7 mouse cellular contexts compared by ENCODE assay signal in the genomic region with DNA sequence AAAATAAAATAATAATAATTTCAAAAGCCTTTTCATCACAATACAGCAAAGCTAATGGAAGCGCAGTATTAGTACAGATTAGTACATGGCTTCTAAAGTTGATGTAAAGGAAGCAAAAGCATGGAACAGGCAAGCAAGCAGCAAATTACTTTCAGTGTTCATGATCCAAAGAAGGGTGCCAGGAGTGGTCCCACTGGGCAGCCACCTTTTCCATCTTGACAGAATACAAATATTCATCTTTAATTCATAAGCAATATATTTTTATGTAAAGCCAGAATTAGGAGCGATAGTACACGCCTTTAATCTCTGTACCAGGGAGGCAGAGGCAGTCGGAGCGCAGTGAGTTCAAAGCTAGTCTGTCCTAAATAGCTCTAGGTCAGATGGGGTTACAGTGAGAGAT. TPM values are rescaled to one million over a fixed set of nuclear protein-coding genes. Genes with fewer than 3 reads are reported as not detected.
DNase-seq lines count a peak whose midpoint lies in the region; ATAC-seq and TF ChIP-seq lines count a peak whose summit lies in the region.

No protein-coding gene starts in this region.

- ATAC-seq in limb, embryonic 11.5 days (ENCODE audit: insufficient number of reproducible peaks, low FRiP score, low TSS enrichment, low read depth): no peak

- peaks cover 7% of the 10 kb centered on the region; the same call in 1 of the 2 replicates for H3K4me1 ChIP-seq in lung, adult 2 months (ENCODE audit: control insufficient read depth, insufficient read depth, low read length)
- peaks cover 27% of the 10 kb centered on the region for H3K4me1 ChIP-seq in forebrain, embryonic 10.5 days
- H3K4me1 ChIP-seq in limb, embryonic 11.5 days (ENCODE audit: control insufficient read depth, insufficient read depth, low read length): 0 out of 2 replicates have a peak, but pooled peaks cover 3% of the 10 kb centered on the region
- H3K4me1 ChIP-seq in olfactory bulb, adult 2 months (ENCODE audit: control insufficient read depth, insufficient read depth, low read length): peaks cover 9% of the 10 kb centered on the region

- peak overlapping the region; percentile 100 for H3K4me2 ChIP-seq in limb, embryonic 11.5 days (ENCODE audit: low read depth, severe bottlenecking)

- H3K9me3 ChIP-seq in forebrain, embryonic 10.5 days: no peaks in the 10 kb centered on the region
- H3K9me3 ChIP-seq in limb, embryonic 11.5 days (ENCODE audit: control insufficient read depth, low read length): no peaks in the 10 kb centered on the region

- peak overlapping the region; percentile 65 for H3K9ac ChIP-seq in limb, embryonic 11.5 days (ENCODE audit: low read length)

- 77% methylated on average over 5 of the region's 5 CpGs for WGBS in lung, adult 2 months
- WGBS in forebrain, embryonic 10.5 days: 79% methylated on average over 5 of the region's 5 CpGs
- WGBS in limb, embryonic 11.5 days: 82% methylated on average over 5 of the region's 5 CpGs
- 68% methylated on average over 5 of the region's 5 CpGs for WGBS in olfactory bulb, adult 2 months

- H3K27ac ChIP-seq in forebrain, embryonic 10.5 days: peak overlapping the region; percentile 90
- H3K27ac ChIP-seq in limb, embryonic 11.5 days (replicated peaks; ENCODE audit: low read depth, low read length): no peak overlapping the region
- H3K27ac ChIP-seq in olfactory bulb, adult 2 months (ENCODE audit: insufficient read depth, low read depth, low read length): peak overlapping the region; percentile 77

- peaks cover 9% of the 10 kb centered on the region for H3K36me3 ChIP-seq in forebrain, embryonic 10.5 days (replicated peaks)
- H3K36me3 ChIP-seq in limb, embryonic 11.5 days (ENCODE audit: control insufficient read depth, insufficient read depth, low read length): no peaks in the 10 kb centered on the region

- DNase-seq in lung, adult 2 months: no peak
- DNase-seq in lung, postnatal 10 days: no peak
- no peak for DNase-seq in forebrain, embryonic 10.5 days (ENCODE audit: extremely low spot score, low spot score)
- no peak for DNase-seq in limb, embryonic 11.5 days (ENCODE audit: low spot score)
- DNase-seq in urinary bladder, postnatal 14 days (ENCODE audit: low spot score): no peak
- DNase-seq in right cerebral cortex, postnatal 36 days (ENCODE audit: low spot score in 2 of 2): no peak

- peak overlapping the region; percentile 6 for H3K4me3 ChIP-seq in lung, adult 2 months (replicated peaks; ENCODE audit: extremely low read depth, low read depth, low read length)
- peak overlapping the region; percentile 70 for H3K4me3 ChIP-seq in forebrain, embryonic 10.5 days
- H3K4me3 ChIP-seq in limb, embryonic 11.5 days (ENCODE audit: low read depth, low read length): peak overlapping the region; percentile 63
- no peak overlapping the region for H3K4me3 ChIP-seq in olfactory bulb, adult 2 months (ENCODE audit: insufficient read depth, low read depth, low read length)

- no peaks in the 10 kb centered on the region for H3K27me3 ChIP-seq in forebrain, embryonic 10.5 days (ENCODE audit: poor library complexity, severe bottlenecking)
- no peaks in the 10 kb centered on the region for H3K27me3 ChIP-seq in limb, embryonic 11.5 days (ENCODE audit: control insufficient read depth, insufficient read depth, low read length)

- TF ChIP-seq POLR2A in lung, adult 2 months (IDR thresholded peaks at IDR 0.05; ENCODE audit: borderline replicate concordance, extremely low read depth, low read depth, low read length): no peak
- no peak for TF ChIP-seq POLR2A in olfactory bulb, adult 2 months (IDR thresholded peaks at IDR 0.05; ENCODE audit: insufficient read depth, low read depth, low read length)

- TF ChIP-seq CTCF in lung, adult 2 months (IDR thresholded peaks at IDR 0.05; ENCODE audit: insufficient read depth, low read length): no peak
- no peak for TF ChIP-seq CTCF in olfactory bulb, adult 2 months (IDR thresholded peaks at IDR 0.05; ENCODE audit: insufficient read depth, low read depth, low read length)

RNA-seq across cellular contexts. Expression of a gene that starts 5.9 kb away (rescaled TPM):
- 12.1 and 13.7 TPM in 2 replicates for polyA plus RNA-seq in lung, adult 2 months (2012; rRNA removed)
- 4.9 and 5.3 TPM in 2 replicates for polyA plus RNA-seq in forebrain, embryonic 10.5 days (2016; fragmentation: Nextera tagmentation; extraction: Ambion mirVana)
- 4.1 and 4.5 TPM in 2 replicates for polyA plus RNA-seq in limb, embryonic 11.5 days (2014; fragmentation: Nextera tagmentation; extraction: Ambion mirVana)
- not detected in 2 replicates for polyA plus RNA-seq in olfactory bulb, adult 2 months (2012; ENCODE audit: insufficient read depth, insufficient read length, low replicate concordance, missing spikeins)

RNA-seq across cellular contexts. Expression of a gene that starts 7.0 kb away (rescaled TPM):
- polyA plus RNA-seq in lung, adult 2 months (2012; rRNA removed): 58.9 and 61.4 TPM in 2 replicates
- polyA plus RNA-seq in forebrain, embryonic 10.5 days (2016; fragmentation: Nextera tagmentation; extraction: Ambion mirVana): not detected in 2 replicates
- polyA plus RNA-seq in limb, embryonic 11.5 days (2014; fragmentation: Nextera tagmentation; extraction: Ambion mirVana): not detected in 2 replicates
- polyA plus RNA-seq in olfactory bulb, adult 2 months (2012; ENCODE audit: insufficient read depth, insufficient read length, low replicate concordance, missing spikeins): not detected in 2 replicates

RNA-seq across cellular contexts. Expression of a gene that starts 14.1 kb away (rescaled TPM):
- polyA plus RNA-seq in lung, adult 2 months (2012; rRNA removed): 19.4 and 20.4 TPM in 2 replicates
- polyA plus RNA-seq in forebrain, embryonic 10.5 days (2016; fragmentation: Nextera tagmentation; extraction: Ambion mirVana): 12.8 and 14.0 TPM in 2 replicates
- polyA plus RNA-seq in limb, embryonic 11.5 days (2014; fragmentation: Nextera tagmentation; extraction: Ambion mirVana): 2.0 and 2.3 TPM in 2 replicates
- polyA plus RNA-seq in olfactory bulb, adult 2 months (2012; ENCODE audit: insufficient read depth, insufficient read length, low replicate concordance, missing spikeins): not detected in 2 replicates

RNA-seq across cellular contexts. Expression of a gene that starts 23.8 kb away (rescaled TPM):
- 8.3 and 8.8 TPM in 2 replicates for polyA plus RNA-seq in lung, adult 2 months (2012; rRNA removed)
- polyA plus RNA-seq in forebrain, embryonic 10.5 days (2016; fragmentation: Nextera tagmentation; extraction: Ambion mirVana): 7.3 TPM in 2 replicates
- 6.1 and 6.3 TPM in 2 replicates for polyA plus RNA-seq in limb, embryonic 11.5 days (2014; fragmentation: Nextera tagmentation; extraction: Ambion mirVana)
- not detected in 2 replicates for polyA plus RNA-seq in olfactory bulb, adult 2 months (2012; ENCODE audit: insufficient read depth, insufficient read length, low replicate concordance, missing spikeins)

RNA-seq across cellular contexts. Expression of a gene that starts 36.4 kb away (rescaled TPM):
- 456 and 494 TPM in 2 replicates for polyA plus RNA-seq in lung, adult 2 months (2012; rRNA removed)
- polyA plus RNA-seq in forebrain, embryonic 10.5 days (2016; fragmentation: Nextera tagmentation; extraction: Ambion mirVana): 878 and 901 TPM in 2 replicates
- 1,072 and 1,111 TPM in 2 replicates for polyA plus RNA-seq in limb, embryonic 11.5 days (2014; fragmentation: Nextera tagmentation; extraction: Ambion mirVana)
- polyA plus RNA-seq in olfactory bulb, adult 2 months (2012; ENCODE audit: insufficient read depth, insufficient read length, low replicate concordance, missing spikeins): 1,906 TPM in 1 of 2 replicates, not detected in the other

Comparison
In these comparisons a context has a peak if more than half of its experiments do, and no peak if none do; other contexts are left out.
1. RNA of a gene that starts 7.0 kb away (polyA plus RNA-seq): 58.9 to 61.4 TPM in lung, adult 2 months; not detected in forebrain, embryonic 10.5 days, not detected in limb, embryonic 11.5 days and not detected in olfactory bulb, adult 2 months; every median in the first group is over 10 times any median in the second.